Mouse (Mus musculus): ENCODE data around the gene Olfr166.
"Not testable (repeated sequence)": the region's sequence is repeated elsewhere in the genome, so short reads cannot be mapped to it uniquely, and the experiment has no call there.

The Olfr166 gene

DNA sequence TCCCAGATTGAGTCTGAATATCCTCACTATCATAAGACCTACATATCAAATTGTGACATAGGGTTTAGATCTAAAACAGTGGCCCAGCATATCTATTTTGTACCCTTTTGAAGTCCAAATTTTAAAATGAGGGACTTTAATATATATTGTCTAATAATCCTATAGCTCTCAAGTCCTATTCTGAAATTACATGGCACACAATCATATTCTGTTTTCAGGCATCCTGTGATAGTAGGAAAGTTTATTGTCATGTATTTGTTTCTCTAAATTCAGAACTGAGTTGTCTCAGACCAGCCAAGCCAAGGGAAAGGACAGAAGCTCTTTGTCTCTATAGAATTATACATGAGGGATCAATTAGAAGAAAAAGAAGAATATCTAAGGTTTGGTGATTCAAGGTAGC, at the start of gene Olfr166:
Gene Olfr166 (plus strand): TSS at position 301 of the 400 bp plus-strand sequence.
- no peak for DNase-seq (ENCODE audit: low spot score)

DNA sequence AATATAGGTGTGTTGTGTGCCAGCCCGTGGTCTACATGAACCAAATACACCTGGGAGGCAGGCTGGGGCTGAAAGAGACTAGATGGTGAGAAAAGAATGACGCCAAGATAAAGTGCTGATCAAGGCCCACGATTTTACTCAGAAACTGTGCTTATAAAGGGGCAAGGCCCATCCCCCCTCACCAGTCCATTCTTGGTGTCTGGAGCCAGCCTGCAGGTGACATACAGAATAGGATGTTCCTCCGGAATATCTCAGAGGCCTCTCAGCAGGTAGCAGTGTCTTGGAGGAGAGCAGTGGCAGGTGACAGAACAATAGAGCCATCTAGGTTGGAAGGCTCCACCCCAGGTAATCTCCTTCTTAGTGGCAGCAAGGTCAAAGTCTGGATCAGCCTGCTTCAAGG, 24.8 kb upstream of the Olfr166 start:
- DNase-seq (ENCODE audit: low spot score), result not testable (repeated sequence)

DNA sequence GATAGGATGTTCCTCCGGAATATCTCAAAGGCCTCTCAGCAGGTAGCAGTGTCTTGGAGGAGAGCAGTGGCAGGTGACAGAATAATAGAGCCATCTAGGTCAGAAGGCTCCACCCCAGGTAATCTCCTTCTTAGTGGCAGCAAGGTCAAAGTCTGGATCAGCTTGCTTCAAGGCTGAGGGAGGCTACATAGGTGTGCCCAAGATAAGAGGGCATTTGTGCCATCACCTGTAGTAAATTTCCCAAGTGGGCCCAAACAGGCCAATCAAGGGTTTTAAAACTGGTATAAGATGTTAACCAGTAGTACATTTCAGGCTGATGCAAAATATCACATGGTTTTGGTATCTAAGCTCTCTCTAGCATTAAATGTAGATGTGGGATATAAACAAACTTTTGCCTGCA, 19.1 kb upstream of the Olfr166 start:
- DNase-seq (ENCODE audit: low spot score), result no peak

DNA sequence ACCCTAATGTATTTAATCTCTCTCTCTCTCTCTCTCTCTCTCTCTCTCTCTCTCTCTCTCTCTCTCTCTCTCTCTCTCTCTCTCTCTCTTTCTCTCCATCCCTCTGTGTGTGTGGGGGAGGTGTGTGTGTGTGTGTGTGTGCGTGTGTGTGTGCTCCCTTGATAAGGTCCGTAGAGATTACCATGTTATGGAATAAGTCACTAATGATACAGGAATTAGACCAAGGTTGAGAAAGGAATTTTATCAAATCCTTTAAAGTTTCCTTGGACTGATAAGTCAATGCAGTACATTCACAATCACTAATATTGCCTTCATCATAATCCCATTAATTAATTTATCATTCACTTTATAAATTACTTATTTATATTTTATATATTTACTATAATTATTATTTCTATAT, 38.7 kb downstream of the Olfr166 start, which contains the start of gene Olfr167:
Gene Olfr167 (minus strand): TSS at position 101 of the 400 bp plus-strand sequence.
- DNase-seq (ENCODE audit: low spot score), result no peak

DNA sequence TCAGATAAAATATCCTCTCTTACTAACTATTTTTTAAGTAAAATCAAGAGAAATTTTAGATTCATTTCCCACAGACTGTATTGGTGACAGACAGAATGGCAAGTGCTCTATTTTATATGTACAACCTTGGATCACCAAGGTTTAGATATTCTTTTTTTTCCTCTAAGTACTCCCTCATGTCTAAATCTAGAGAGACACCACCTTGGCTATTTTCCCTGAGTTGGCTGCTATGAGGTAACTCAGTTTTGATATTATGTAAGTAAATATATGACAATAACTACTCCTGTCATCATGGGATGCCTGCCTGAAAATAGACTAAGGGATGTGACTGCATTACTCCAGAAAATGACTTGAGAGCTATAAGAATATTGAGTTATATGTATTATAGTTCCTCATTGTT, 52.0 kb downstream of the Olfr166 start, which contains the start of gene Olfr168:
Gene Olfr168 (minus strand): TSS at position 101 of the 400 bp plus-strand sequence.
- DNase-seq (ENCODE audit: low spot score), result no peak
